Mouse (Mus musculus) adrenal gland, postnatal 14 days (tissue): Measurements from ENCODE around the gene Cc2d1a. TPM values are rescaled to one million over a fixed set of nuclear protein-coding genes. Genes with fewer than 3 reads are reported as not detected.

Source experiments
- DNase-seq: peaks from one replicate; pipeline ENCODE4 v3.0.0; 2021; ENCODE audit warnings: mixed read lengths
- long read RNA-seq, 2 experiments: library from polyadenylated mRNA; stranded (forward); transcript quantifications; one replicate each; pipeline ENCODE4 v2.0.0; 2021
- total RNA-seq: library from RNA; stranded (reverse); gene quantifications from 2 replicates; pipeline ENCODE4 v1.2.3, GENCODE M21; 2021

Gene Cc2d1a
- total RNA-seq: 23.8 and 31.0 TPM in 2 replicates
- long read RNA-seq, experiment 1, transcript Cc2d1a-201 (29 exons, 3,471 nt): major isoform, 12 of 26 reads
- long read RNA-seq, experiment 1, partial matches to known transcripts: 9 of 26 reads
- long read RNA-seq, experiment 1, other reads (novel, unspliced or antisense): 5 of 26 reads
- long read RNA-seq, experiment 2, transcript Cc2d1a-201 (29 exons, 3,471 nt): major isoform, 11 of 27 reads
- long read RNA-seq, experiment 2, partial matches to known transcripts: 9 of 27 reads
- long read RNA-seq, experiment 2, other reads (novel, unspliced or antisense): 7 of 27 reads

DNA sequence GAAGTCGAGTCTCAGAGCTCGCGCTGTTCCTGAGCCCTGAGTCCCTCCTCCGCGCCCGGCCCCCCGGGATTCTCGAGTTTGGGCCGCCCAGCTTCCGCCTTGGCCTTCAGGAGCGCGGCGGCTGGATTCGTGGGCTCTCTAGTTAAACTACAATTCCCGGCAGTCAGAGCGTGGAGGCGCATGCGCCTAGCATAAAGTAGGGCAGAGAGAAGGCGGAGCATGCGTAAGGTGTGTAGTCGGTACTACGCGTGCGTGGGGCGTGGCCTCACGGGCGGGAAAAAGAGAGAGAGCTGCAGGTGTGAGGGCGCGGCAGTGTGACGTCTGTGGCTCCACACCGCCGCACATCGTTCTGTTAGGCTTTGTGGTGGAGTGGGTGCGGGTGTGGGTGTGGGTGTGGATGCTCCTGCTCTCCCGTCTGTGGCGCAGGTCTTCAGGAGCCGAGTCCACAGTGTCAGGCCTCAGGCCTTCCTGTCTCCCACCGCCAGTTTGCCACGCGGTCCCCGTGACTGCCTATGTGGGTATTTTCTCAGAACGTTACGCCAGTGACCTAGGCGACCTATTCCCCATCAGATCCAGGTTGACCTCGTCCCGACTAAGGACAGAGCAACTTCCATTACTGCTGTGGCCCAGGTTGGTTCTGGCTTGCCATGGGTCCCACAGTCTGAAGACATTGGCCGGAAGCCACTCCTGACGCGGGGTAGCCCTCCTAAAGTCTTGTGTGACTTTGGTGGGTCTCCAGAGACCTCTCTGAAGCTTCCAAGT is at the start of gene Cc2d1a, which contains the start of gene 4930432K21Rik:
TSS of gene Cc2d1a (minus strand) at position 168 of the 762 bp plus-strand sequence.
TSS of gene 4930432K21Rik (plus strand) at position 257 of the 762 bp plus-strand sequence.
- peak; percentile 95 for DNase-seq

DNA sequence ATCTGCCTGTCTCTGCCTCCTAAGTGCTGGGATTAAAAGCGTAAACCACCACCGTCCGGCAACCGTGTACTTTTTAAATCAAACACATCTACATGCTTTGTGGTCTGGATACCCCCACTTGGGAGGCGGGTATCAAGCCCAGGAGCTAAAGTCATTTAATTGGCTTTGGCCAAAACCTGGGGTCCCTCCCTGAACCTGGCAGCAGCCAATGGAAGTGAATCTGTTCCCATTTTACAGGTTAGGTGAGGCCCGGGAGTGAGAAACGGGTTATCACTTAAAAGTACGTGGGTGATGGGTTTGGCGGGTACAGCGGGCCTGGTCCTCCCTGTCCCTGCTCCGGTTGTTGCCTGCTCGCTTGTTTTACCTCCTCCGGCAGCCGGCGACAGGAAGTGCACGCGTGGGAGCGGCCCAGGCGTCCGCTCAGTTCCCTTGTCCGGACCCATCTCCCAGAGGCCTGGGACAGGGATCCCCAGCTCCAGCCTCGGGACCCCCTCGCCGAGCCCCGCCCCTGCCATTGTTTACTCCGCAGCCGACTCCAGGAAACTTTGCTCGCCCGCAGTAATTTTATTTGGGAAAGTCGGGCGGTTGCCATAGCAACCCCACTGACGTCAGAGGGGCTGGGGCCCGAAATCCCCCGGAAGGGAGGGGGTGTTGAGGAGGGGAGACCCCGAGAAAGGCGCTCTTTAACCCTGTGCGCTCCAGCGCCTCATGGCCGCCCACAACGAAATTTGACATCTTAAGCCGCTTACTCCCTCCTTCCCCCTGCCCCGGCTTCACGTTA is 49.6 kb upstream of the Cc2d1a start:
- DNase-seq: peak; percentile 87

DNA sequence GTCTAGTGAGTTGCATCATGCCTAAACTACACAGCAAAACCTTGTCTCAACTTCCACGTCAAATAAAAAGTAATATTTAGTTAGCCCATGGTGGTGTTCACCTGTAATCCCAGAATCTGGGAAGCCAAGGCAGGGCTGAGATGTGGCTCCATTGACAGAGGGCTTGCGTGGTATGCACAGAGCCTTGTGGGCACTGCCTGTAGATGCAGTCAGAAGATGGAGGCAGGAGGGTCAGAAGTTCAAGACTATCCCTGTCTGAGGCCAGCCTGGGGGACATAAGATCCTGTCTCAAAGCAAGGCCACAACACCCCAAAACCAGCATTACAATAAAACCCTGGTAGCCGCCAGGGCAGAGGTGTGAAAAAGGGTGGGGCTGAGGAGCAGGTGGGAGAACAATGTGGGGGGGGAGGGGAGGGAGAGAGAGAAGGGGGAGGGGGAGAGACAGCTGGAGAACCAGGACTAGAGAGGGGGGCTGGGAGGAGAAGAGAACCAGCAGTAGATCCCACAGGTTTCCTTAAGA is 46.5 kb upstream of the Cc2d1a start:
- no peak for DNase-seq

DNA sequence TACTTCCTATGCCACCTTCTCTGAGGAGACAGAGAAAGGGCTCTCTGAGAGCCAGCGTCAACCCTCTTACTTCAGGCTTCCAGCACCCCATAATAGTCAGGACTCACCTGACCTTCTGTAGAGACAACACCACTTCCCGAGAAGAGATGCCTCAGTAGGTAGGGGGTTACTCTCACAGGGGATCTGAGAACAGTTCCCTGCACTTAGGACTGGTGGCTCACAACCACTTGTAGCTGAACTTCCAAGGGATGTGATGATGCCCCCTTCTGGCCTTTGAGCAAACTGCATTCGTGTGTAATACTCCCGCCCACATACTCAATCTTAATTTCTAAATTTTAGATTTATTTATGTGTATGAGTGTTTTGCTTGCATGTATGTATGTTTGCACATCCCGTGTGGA is 45.8 kb upstream of the Cc2d1a start:
- DNase-seq: no peak

DNA sequence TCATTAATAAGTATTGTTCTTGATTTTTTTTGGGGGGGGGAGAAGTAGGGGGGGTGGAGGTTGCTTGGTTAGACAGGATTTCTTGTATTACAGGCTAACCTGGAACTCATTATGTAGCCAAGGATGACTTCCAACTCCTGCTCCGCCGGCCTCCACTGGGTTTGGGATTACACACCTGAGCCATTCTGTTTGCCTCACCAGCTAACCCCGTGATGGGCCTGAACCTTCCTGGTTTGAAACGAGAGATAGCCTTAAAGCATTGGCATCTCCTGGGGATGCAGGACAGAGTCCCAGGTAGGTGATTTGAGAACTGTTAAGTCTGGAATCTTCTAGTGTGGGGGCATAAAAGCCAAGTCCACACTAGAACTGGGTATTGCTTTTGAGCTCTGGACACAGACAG is 45.4 kb upstream of the Cc2d1a start:
- no peak for DNase-seq

- peak; percentile 93 for DNase-seq
Measured at GRCm38 (mm10) chr8:84192555-84192954, 44.8 kb upstream of the Cc2d1a start.

DNA sequence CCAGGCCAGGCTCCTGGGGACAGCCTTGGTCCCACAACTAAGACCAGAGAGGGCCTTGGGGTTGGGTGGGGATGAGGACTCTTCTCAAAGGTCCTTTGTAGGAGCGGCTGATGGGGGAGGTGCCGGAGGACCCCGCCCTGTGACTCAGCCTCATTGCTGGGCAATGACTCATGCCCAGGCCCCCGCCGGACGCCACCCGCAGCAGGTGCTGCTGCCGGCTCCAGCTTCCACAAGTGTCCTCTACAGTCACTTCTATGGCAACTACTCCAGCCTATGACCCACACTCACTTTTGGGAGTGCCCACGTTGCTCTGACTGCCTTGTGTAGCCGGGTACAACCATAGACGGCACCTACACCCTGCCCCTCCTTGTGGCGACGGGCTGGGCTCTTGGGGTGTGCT is 44.3 kb upstream of the Cc2d1a start:
- peak; percentile 85 for DNase-seq

DNA sequence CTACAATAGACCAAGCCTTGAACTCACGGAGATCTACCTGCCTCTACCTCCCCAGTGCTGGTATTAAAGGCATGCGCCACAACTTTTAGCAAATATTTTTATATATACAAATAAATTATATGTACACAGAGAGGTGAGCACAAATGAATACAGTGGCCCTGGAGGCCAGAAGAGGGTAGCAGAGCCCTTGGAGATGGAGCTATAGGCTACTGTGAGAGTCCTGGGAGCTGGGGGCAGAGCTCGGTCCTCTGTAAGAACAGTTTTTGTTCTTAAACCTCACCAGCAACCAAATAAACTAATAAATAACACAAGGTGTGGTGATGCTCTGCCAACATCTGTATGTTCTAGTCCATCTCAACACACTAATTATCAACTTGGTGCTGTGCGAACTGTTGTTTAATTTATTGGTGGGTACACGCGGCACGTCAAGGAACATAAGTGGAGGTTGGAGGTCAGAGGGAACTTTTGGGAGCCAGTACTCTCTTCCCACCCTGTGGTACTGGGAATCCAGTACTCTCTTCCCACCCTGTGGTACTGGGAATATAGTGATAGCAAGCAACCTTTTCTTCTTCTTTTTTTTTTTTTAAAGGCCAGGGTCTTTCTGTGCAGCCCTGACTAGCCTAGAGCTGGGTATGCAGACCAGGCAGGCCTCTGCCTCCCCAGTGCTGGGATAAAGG is 42.6 kb upstream of the Cc2d1a start:
- no peak for DNase-seq

DNA sequence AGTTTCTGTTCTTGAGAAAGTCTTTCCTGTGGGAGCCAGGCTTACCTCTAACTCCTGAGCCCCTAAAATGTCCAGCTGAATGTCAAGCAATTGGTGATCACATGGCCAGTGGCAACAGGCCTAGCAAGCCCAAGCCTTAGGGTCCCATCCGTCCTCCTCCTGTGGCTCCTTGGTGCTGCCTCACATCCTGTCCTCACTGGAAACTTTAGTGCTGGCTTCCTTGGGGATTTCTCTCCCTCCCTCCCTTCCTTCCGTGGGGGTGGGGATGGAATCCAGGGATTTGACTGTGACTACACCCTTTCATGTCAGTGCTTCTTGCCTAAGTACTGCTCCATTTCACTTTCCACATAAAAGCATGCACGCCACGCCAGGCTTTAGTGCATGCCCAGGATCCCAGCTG is 41.9 kb upstream of the Cc2d1a start:
- DNase-seq: peak; percentile 63

GRCm38 (mm10) chr8:84188671-84189070 is 40.9 kb upstream of the Cc2d1a start:
- no peak for DNase-seq

DNA sequence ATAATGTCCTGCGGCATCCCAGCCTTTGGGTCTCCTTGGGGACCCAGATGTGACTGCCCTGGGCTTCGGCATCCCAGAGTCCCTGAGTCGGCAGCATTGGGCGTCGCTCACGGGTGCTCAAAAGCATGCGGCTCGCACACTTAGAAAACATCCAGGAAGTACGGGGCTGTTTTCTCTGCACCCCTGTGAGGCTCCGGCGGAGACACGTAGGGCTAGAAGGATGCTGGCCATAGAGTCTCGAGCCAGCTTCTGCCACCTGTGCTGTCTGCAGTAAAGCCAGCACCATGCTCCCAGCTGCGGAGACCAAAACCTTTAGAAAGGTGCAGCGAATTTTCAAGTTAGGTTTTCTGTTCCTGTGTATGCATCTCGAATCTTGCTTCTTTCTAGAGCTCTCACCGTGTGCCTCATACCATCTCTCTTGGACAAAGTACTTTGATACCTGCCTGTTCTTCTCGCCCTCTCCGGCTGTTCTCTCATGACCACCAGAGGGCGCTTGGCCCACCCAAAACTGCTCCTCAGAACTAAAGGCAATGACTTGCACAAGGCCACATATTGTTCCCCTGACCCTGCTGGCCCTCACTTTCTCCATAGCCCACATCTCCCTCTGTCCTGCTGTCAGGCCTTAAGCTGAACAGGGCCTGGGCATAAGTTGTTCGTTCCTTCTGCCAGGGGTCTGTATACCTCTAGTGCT is 39.5 kb upstream of the Cc2d1a start:
- peak; percentile 68 for DNase-seq

- DNase-seq: peak; percentile 86
Measured at GRCm38 (mm10) chr8:84186547-84186946, 38.8 kb upstream of the Cc2d1a start.

DNA sequence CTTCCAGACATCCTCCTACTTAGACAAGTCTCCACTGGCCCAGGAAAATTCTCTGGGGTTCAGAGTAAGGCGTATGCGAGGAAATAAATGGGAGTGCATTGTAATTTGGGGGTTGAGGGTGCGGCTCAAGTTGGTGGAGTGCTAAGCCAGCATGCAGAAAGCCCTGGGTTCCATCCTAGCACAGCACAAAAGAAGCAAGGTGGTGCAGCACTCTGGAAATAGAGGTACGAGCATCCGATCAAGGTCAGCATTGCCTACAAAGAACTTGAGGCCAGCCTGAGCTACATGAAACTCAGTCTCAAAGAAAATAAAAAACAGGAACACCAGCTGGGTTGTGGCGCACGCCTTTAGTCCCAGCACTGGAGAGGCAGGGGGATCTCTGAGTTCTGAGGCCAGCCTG is 37.4 kb upstream of the Cc2d1a start, which contains the start of gene Nanos3:
TSS of gene Nanos3 (minus strand) at position 101 of the 400 bp plus-strand sequence.
- no peak for DNase-seq

DNA sequence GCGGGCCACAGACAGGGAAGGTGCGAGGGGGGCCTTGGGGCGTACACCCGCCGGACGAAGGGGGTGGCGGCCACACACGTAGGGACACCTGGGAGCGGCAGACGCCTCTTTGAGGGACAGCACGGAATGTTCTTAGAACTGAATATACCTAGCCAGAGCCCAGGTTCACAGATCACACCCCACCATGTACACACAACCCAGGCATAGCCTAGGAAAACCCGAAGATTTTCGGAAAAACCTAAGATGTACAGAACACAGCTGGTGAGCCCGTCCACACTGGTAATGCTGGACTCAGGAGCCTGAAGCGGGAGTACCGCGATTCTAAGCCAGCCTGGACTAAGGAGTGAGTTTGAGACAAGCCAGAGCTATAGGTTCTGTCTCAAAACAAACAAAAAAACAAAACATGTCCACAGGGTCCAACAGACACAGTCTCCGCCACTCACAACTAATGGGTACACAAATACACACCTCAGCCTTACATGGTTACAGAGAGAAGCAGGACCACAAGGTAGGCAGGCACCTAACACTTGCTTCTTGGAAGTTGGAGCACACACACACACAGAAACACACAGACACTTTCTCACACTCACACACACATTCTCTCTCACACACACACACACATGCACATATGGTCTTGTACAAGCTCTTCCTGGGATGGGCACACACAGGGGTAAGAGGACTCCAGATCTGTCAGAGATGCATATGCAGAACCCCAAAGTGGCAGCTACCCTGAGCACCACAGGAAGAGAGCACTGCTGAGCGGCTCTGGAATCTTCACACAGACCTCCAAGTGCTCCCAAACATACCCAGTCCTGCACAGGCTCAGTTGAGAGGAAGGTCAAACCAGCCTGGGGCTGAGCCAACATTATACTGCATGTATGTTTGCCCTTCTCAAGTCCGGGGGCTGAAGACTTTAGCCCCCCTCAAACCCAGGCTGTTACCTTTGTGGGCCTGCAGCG is 36.6 kb upstream of the Cc2d1a start:
- DNase-seq: no peak

DNA sequence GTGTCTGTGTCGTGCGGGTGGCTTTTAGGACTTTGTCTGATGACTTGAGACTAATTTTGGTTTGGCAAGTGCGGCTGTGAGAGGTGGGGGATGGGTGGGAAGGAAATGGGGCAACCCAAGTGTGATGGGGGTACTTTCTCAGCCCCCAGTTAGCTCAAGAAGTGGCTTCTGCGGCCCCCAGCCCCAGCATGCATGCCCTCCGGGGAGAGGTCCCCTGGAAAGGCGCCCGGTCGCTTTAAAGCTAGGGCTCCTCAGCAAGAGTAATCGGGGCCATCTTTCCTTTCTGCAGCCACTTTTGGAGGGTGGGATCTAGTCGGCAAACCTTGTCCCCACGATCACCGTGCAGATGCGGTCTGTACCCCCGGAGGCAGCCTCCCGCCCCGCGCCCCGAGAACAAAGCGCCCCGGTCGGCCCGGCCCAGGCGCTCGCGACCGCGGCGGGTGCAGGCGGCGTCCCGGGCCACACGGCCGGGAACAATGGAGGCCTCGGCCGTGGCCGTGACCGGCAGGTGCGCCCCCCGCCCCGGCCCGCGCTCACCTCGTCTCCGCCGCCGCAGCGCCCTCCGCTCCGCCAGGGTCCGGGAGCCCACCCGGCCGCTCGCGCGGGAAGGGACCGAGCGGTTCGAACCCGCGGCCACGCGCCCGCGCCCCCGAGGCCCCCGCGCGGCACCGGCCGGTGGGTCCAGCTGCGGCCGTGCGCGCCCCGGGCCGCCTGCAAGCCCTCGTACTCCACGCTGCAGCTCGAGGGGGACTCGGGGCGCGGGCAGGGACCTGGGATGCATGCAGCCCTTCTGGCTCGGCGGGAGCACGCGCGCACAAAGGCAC is 35.7 kb upstream of the Cc2d1a start:
- DNase-seq: peak; percentile 63

DNA sequence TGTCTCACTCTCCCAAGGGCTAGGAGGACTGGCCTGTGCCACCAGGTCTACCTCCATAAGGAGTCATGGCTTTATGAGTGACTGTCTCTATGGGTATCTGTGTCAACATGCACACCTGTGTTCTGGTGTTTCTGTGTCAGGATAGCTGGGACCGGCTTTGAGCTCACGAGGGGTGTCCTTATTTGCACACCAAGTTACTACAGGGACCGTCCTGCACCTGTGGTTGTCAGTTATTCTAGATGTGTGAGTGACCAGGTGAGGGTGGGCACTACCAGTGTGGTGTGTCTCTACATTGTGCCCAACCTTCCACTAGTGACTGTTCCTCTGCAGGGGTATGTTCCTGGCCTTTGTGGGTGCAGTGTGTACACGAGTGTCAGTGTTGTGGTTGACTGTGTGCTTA is 35.1 kb upstream of the Cc2d1a start:
- DNase-seq: no peak

- peak; percentile 55 for DNase-seq
Measured at GRCm38 (mm10) chr8:84180530-84181190, 32.9 kb upstream of the Cc2d1a start.

GRCm38 (mm10) chr8:84179946-84180345 is 32.2 kb upstream of the Cc2d1a start:
- no peak for DNase-seq

GRCm38 (mm10) chr8:84178592-84178991 is 30.9 kb upstream of the Cc2d1a start:
- DNase-seq: no peak
